Mouse (Mus musculus) v-Abl transformed pro-B cells (cell line): Measurements from ENCODE around the gene Rc3h2.

ENCODE experiments used
- in situ Hi-C, 2 experiments: fragments of 400-800 bp; cut with MboI; formaldehyde crosslinking; loops; one replicate each; pipeline ENCODE4 v1.15.1; 2025; ENCODE audit not compliant: unreplicated experiment in 2 of 2

Gene Rc3h2

GRCm38 (mm10) chr2:37355571-37355970, 67.1 kb downstream of the Rc3h2 start:
- in situ Hi-C loops: loop anchor here (25.0 kb wide), 3 partner anchors 832 to 1657 kb away; partner anchors contain the start of genes Arpc5l (in 1 of the 2), Psmb7 (in 1 of the 2) and Rpl35 (in 1 of the 2)

DNA sequence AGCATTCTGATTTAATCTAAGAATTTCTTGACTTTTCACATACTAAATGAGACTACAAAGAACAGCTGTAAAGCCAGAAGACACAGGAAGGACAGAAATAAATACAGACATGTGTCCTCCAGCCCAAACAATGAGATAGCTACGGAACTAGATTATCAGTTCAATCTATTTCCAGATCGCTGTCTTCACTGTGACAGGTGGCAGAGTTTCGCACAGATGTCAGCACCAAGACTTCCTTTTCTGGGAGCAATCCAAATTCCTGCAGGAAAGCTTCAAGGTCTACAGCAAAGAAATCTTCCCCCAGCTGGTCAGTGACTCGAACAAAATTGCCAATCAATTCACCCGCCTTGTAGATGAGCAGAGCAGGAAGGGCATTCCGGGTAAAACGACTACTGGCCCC, 71.0 kb downstream of the Rc3h2 start:
- in situ Hi-C loops: loop anchor here (25.0 kb wide), 3 partner anchors 836 to 1661 kb away; partner anchors contain the start of genes Arpc5l (in 1 of the 2), Psmb7 (in 1 of the 2) and Rpl35 (in 1 of the 2)

DNA sequence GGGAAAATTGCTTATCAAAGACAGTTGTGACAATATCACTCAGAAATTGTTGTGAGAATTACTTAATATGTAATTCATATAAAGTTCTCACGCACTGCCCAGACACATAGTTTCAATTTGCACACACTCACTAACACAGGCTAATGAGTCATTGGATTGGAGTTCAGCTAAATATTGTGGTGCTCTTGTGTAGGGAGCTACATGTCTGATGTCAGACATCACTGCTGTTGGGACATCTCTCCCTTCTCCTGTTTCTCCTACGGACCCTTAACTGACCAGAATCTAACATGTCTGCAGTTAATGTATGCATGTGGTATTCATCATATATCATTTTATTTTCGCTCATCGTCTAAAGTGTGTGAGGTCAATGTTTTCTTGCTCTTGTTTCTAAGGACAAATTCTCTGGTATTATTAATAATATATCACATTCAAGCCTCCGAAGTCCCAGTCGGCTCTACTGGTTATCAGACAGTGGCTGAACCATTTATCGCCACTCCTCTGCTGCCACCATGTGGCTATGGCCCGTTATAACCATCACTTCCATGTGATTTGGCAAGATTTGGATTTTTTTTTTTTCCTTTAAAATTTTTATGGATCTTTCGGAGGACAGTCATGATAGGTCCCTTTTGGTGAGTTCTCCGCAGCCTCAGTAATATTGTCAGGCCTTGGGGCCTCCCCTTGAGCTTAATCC, 84.1 kb downstream of the Rc3h2 start:
- in situ Hi-C loops: loop anchor here (10.0 to 25.0 kb wide), 7 partner anchors 1024 to 1776 kb away; partner anchors contain the start of gene Dab2ip (in 1 of the 2)

GRCm38 (mm10) chr2:37333321-37333720, 89.4 kb downstream of the Rc3h2 start:
- in situ Hi-C loops: loop anchor here (10.0 to 25.0 kb wide), 7 partner anchors 1029 to 1771 kb away; partner anchors contain the start of gene Dab2ip (in 1 of the 2)

GRCm38 (mm10) chr2:37326215-37326614, 96.5 kb downstream of the Rc3h2 start, which contains the start of gene Olfr368:
Olfr368 (plus strand) TSS chr2:37326515.
- in situ Hi-C loops: loop anchor here (25.0 kb wide), 4 partner anchors 1036 to 1764 kb away; partner anchors contain the start of gene Dab2ip (in 1 of the 2)
